Mouse (Mus musculus) olfactory bulb, adult 2 months (tissue): ENCODE measurements around the gene Lsmem1.

ENCODE experiments used
- CTCF ChIP-seq: fragments of 200-500 bp; IDR thresholded peaks from 2 replicates; pipeline ENCODE4 v1.5.1; 2012; ENCODE audit warnings: low read depth, mild to moderate bottlenecking, low read length, moderate library complexity; ENCODE audit not compliant: insufficient read depth
- POLR2A ChIP-seq: fragments of 200-500 bp; IDR thresholded peaks from 2 replicates; pipeline ENCODE4 v1.6.1; 2012; ENCODE audit warnings: mild to moderate bottlenecking, low read depth, low read length, moderate library complexity; ENCODE audit not compliant: insufficient read depth

DNA sequence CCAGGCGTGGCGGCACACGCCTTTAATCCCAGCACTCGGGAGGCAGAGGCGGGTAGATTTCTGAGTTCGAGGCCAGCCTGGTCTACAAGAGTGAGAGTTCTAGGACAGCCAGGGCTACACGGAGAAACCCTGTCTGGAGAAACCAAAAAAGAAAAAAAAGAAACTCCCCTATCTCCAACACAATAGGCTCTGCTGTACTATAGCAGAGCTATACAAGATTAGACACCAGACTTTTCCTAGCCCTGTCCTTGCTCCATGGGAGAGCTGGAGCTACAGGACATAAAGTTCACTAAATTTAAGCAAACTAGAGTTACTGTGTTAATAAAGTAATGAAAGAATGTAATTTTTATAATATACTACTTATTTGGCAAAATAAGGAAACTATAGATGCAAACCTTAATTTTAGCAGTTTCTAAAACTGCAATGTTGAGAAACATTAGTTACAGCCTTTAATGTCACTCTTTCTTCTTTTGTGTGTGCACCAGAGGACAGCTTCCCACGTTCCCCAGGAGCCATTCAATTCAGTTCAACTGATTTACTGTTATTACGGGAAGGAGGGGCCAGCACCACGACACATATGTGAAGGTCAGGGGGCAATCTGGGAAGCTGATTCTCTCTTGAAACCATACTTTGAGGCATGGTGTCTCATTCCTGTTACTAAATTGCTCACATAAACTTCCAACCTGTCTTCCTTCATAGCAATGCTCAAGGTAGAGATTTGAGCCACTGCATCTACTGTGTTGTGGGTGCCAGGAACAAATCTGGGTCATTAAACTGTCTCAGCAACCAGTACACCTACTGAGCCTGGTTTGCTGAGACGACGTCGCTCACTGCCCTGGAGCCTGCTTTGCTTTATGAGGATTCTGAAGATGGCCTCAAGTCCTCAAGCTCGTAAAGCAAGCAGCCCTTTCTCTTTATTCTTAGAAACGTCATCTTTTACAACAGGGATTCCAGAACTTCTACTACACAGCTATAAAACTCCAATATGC lies 15.9 kb upstream of the Lsmem1 start:
- TF ChIP-seq POLR2A (no peak), CTCF (no peak)
